Mouse (Mus musculus) hindbrain, embryonic 16.5 days (tissue): ENCODE measurements around the gene Pip4p1. TPM values are rescaled to one million over a fixed set of nuclear protein-coding genes. Genes with fewer than 3 reads are reported as not detected.
"Not testable (repeated sequence)": the region's sequence is repeated elsewhere in the genome, so short reads cannot be mapped to it uniquely, and the experiment has no call there.

Experiments
- ATAC-seq: fragments of 200-750 bp; cut with Nextera tagmentation; 2 replicates; pipeline ENCODE4 v1.8.0; 2017; ENCODE audit warnings: moderate TSS enrichment, moderate library complexity
- H3K27ac ChIP-seq: fragments of 300-500 bp; sonication (generic); 2 replicates; pipeline ENCODE4 v1.5.1; 2014; ENCODE audit warnings: low read depth, mild to moderate bottlenecking, control low read depth, low read length, moderate library complexity
- H3K27me3 ChIP-seq: fragments of 300-500 bp; sonication (generic); replicated peaks from 2 replicates; pipeline ENCODE4 v1.6.1; 2014; ENCODE audit warnings: low read length; ENCODE audit not compliant: control insufficient read depth, insufficient read depth
- H3K36me3 ChIP-seq: fragments of 300-500 bp; sonication (generic); 2 replicates; pipeline ENCODE4 v1.6.1; 2014; ENCODE audit warnings: mild to moderate bottlenecking, low read length, moderate library complexity, mixed read lengths; ENCODE audit not compliant: control insufficient read depth, insufficient read depth
- H3K4me1 ChIP-seq: fragments of 300-500 bp; sonication (generic); 2 replicates; pipeline ENCODE4 v1.6.1; 2014; ENCODE audit warnings: low read depth, low read length; ENCODE audit not compliant: control insufficient read depth, insufficient read depth
- H3K4me2 ChIP-seq: fragments of 300-500 bp; sonication (generic); 2 replicates; pipeline ENCODE4 v1.6.1; 2014; ENCODE audit warnings: mild to moderate bottlenecking, low read length, control low read depth, moderate library complexity
- H3K4me3 ChIP-seq: fragments of 300-500 bp; sonication (generic); 2 replicates; pipeline ENCODE4 v1.5.1; 2014; ENCODE audit warnings: mild to moderate bottlenecking, low read length, control low read depth, moderate library complexity
- H3K9ac ChIP-seq: fragments of 300-500 bp; sonication (generic); 2 replicates; pipeline ENCODE4 v1.6.1; 2014; ENCODE audit warnings: low read depth, mild to moderate bottlenecking, control low read depth, low read length, moderate library complexity
- H3K9me3 ChIP-seq: fragments of 300-500 bp; sonication (generic); 2 replicates; pipeline ENCODE4 v1.6.1; 2014; ENCODE audit warnings: mild to moderate bottlenecking, low read length, moderate library complexity; ENCODE audit not compliant: control insufficient read depth
- WGBS: fragments of 180-500 bp; shearing (Covaris S2); extraction: QIAGEN DNeasy Blood & Tissue Kit; methylation state at CpG from one replicate; pipeline ENCODE4 v1.1.7; 2014; 5-methylcytosine and 5-hydroxymethylcytosine counted together
- polyA plus RNA-seq: library from polyadenylated mRNA; unstranded; fragments of >200 nt; fragmentation: Nextera tagmentation; extraction: Ambion mirVana; gene quantifications from 2 replicates; pipeline ENCODE4 v1.2.1, GENCODE M21; 2015

Gene Pip4p1
- polyA plus RNA-seq, 1 experiment from 2014 or later: 104 TPM

DNA sequence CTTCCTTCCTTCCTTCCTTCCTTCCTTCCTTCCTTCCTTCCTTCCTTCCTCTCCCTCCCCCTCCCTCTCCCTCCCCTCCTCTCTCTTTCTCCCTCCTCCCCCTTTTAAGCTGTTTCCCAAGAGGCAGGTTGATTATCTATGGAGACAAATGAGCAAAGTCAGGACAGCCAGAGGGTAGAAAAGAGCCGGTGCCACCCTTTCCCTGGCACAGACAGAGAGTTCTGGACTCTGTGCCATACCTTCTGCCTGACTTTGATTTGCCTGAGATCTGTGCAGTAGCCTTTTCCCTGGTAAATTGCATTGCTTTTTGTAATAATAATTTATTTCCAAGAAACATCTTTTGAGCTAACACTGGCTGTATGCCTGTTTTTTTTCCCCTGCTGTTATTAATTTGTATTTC, 38.4 kb upstream of the Pip4p1 start:
- H3K9ac ChIP-seq: no peak overlapping the region
- H3K36me3 ChIP-seq: no peaks in the 10 kb centered on the region
- 3% methylated on average over 1 of the region's 1 CpGs for WGBS
- H3K4me2 ChIP-seq: no peak overlapping the region
- H3K4me1 ChIP-seq: no peaks in the 10 kb centered on the region
- no peak overlapping the region for H3K4me3 ChIP-seq
- no peak overlapping the region for H3K27ac ChIP-seq
- peak; percentile 72; the same call in 1 of the 2 replicates for ATAC-seq
- no peaks in the 10 kb centered on the region for H3K27me3 ChIP-seq
- no peaks in the 10 kb centered on the region for H3K9me3 ChIP-seq

DNA sequence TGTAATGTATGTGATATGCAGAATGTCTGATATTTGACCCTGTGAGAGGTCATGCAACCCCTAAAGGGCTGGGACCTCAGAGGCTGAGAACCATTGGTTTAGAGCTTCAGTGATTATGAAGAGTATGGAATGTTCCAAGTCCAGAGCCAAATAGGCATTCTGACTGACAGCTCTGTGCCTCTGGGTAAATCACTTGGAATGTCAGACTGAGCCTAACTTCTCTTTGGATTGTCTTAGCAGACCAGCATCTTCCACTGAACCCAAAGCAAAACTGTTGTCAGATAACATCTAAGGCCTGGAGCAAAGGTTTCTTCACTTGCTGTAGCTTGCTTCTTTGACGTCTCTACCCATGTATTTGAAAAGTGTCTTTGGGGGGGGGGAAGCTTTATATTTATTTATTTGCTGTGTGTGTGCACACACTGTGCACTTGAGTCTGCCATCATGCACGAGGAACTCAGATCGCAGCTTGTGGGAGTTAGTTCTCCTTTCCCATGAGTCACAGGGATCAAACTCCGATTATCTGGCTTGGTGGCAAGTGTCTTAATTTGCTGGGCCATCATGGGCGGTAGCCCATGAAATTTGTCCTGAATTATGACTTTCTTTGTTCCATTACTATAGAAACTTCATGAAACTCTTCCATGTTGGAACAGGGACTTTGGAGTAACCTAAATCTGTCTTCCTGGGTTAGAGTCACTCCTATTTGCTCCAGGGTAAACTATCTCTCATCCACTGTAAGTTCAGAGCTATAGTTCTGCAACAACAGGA, 37.7 kb upstream of the Pip4p1 start:
- Histone ChIP-seq H3K36me3 (no peaks in the 10 kb centered on the region), H3K27me3 (no peaks in the 10 kb centered on the region), H3K9ac (no peak overlapping the region), H3K4me1 (no peaks in the 10 kb centered on the region), H3K4me3 (no peak overlapping the region), H3K27ac (no peak overlapping the region), H3K4me2 (no peak overlapping the region), H3K9me3 (no peaks in the 10 kb centered on the region)
- no peak for ATAC-seq
- 76% methylated on average over 5 of the region's 5 CpGs for WGBS

DNA sequence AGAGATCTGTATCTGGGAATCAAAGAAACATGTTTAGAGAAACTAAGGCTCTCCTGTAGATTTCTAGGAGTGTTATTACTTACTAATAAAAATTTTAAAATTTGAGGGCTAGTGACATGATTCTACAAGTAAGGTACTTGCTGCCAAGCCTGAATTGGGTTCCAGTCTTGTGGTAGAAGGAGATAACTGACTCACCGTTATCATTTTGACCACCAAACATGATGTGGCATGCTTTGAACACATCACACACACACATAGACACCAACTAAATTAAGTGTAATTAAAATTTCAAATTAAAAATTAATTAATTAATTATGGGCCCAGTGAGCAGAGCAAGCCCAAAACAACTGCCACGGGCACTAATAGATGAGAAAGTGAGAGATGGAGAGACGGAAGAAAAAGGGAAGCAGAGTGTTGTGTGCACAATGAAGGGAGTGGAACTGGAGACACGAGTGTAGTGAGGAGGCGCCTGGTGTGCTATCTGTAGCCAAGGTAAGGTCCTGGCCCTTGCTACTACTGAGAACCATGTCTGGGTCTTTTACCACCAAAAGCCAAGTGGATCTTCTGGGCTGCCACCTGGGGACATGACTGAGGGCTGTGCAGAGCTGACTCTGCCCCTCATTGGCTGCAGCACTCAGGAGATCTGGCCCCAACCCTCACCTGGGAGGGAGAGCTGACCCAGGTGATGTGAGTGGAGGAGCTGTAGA, 27.8 kb upstream of the Pip4p1 start:
- ATAC-seq, H3K4me3 ChIP-seq, H3K27ac ChIP-seq, H3K9me3 ChIP-seq, H3K4me2 ChIP-seq, H3K36me3 ChIP-seq, H3K27me3 ChIP-seq, H3K4me1 ChIP-seq, H3K9ac ChIP-seq: not testable (repeated sequence)
- WGBS: 85% methylated on average over 5 of the region's 5 CpGs

DNA sequence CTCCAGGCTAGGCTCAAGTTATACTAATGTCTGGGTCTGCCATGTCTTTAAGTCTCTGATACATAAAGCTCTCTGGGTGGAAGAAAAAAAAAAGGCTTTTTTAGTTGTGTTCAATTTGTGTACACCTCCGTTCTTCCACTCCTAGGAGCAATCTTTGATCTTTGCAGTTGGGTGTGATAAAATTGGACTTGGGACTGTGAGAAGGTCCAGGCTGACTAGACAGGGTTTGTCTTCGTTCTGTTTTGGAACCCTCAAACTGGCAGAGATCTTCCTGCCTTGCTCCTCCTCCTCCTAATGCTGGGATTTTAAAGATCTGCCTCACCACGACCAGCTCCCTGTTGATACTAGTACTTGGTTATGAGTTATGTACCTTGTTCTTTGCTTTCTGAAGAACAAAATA, 26.5 kb upstream of the Pip4p1 start:
- 84% methylated on average over 3 of the region's 3 CpGs for WGBS

DNA sequence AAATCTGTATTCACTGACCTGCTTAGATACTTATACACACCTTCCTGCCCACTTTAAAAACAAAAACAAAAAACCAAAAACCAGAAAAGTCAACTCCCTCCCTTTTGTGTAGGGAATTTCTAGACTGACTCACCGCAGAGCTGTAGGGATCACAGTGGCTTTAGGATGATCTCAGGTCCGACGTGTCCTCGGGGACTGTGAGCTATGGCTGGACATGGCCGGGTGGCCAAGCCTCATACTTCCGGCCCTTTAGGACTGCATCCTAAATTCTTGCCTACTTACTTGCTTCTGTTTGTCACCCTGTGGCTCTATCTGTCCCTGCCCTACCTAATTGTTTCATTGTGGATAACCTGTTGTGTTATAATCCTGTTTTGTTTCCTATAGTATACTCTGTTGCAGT, 26.1 kb upstream of the Pip4p1 start:
- H3K9ac ChIP-seq, H3K27ac ChIP-seq, H3K4me3 ChIP-seq, H3K4me1 ChIP-seq, H3K36me3 ChIP-seq, H3K27me3 ChIP-seq, ATAC-seq, H3K9me3 ChIP-seq, H3K4me2 ChIP-seq: not testable (repeated sequence)
- WGBS: 79% methylated on average over 6 of the region's 6 CpGs

More for the DNA sequence above, 26.5 kb upstream of the Pip4p1 start:
- H3K27ac ChIP-seq, H3K4me3 ChIP-seq, H3K27me3 ChIP-seq, H3K36me3 ChIP-seq, H3K4me2 ChIP-seq, H3K4me1 ChIP-seq, ATAC-seq, H3K9ac ChIP-seq, H3K9me3 ChIP-seq: not testable (repeated sequence)

DNA sequence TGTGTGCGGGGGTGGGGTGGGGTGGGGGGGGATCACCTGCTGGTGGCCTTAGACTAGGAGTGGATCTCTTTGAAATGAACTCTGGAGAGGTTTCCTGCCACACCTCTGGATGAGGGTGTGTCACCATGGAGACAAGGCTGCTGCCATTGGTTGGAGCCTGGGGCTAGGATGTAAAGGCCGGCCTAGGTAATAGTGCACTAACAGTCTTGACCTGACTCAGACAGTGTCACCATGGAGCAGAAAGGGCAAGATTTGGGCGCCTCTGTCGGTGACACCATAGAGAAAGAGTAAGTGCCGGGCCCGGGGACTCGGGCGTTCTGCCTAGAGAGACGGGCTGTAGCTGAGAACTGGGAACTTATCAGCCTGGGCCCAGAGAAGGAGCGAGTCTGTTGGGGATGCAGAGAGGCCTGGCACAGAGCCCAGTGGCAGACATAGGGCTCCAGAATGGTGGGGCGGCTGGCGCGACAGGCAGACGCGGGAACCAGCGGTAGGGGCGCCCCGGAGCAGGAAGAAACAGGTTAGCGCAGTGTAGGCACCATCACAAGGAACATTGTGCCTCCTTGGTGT, 25.4 kb upstream of the Pip4p1 start, which contains the start of gene Pnp2:
Gene Pnp2, plus strand, starts transcription at position 51 of the 567 bp plus-strand sequence.
- ATAC-seq: peak; percentile 94
- 9% methylated on average over 19 of the region's 19 CpGs for WGBS
- H3K4me2 ChIP-seq: peak within 1 kb of the TSS; percentile 44
- H3K27ac ChIP-seq, H3K9me3 ChIP-seq, H3K36me3 ChIP-seq, H3K27me3 ChIP-seq, H3K4me1 ChIP-seq: not testable (repeated sequence)
- 0 out of 2 replicates have a peak within 1 kb of the TSS, but pooled peaks have one; percentile 11 for H3K4me3 ChIP-seq
- H3K9ac ChIP-seq: peak within 1 kb of the TSS; percentile 14; the same call in 1 of the 2 replicates

DNA sequence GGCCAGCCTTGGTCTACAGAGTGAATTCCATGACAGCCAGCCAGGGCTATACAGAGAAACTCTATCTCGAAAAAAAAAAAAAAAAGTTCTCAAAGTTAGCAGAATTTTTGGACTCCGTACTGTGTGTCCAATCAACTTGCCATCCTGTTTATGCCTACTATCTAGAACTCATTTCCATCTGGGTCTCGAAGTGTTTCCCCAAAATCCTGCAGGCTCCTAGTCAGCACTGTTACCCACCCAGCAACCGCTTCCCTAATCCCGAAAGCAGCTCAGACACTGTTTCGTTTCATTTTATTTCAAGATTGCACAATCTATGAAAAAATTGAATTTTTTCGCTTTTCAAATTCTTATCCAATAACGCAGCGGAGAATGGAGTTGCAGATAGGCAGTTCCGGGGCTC, 24.8 kb upstream of the Pip4p1 start:
- no peak overlapping the region for H3K4me2 ChIP-seq
- no peak for ATAC-seq
- no peak overlapping the region for H3K4me3 ChIP-seq
- no peaks in the 10 kb centered on the region for H3K9me3 ChIP-seq
- H3K36me3 ChIP-seq: 0 out of 2 replicates have a peak, but pooled peaks cover 3% of the 10 kb centered on the region
- no peaks in the 10 kb centered on the region for H3K27me3 ChIP-seq
- WGBS: 90% methylated on average over 10 of the region's 10 CpGs
- H3K9ac ChIP-seq: no peak overlapping the region
- H3K4me1 ChIP-seq: no peaks in the 10 kb centered on the region
- no peak overlapping the region for H3K27ac ChIP-seq

DNA sequence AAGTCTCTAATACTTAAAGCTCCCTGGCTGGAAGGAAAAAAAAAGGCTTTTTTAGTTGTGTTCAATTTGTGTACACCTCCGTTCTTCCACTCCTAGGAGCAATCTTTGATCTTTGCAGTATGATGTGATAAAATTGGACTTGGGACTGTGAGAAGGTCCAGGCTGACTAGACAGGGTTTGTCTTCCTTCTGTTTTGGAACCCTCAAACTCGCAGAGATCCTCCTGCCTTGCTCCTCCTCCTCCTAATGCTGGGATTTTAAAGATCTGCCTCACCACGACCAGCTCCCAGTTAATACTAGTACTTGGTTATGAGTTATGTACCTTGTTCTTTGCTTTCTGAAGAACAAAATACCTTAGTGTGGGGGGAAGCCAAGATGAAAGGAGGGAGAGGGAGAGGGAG, 14.9 kb upstream of the Pip4p1 start:
- H3K27me3 ChIP-seq, H3K9me3 ChIP-seq, H3K36me3 ChIP-seq, H3K27ac ChIP-seq, H3K4me1 ChIP-seq, ATAC-seq: not testable (repeated sequence)
- H3K9ac ChIP-seq: peak overlapping the region; percentile 61
- peak overlapping the region; percentile 59 for H3K4me2 ChIP-seq
- WGBS: 26% methylated on average over 3 of the region's 3 CpGs
- H3K4me3 ChIP-seq: peak overlapping the region; percentile 48

DNA sequence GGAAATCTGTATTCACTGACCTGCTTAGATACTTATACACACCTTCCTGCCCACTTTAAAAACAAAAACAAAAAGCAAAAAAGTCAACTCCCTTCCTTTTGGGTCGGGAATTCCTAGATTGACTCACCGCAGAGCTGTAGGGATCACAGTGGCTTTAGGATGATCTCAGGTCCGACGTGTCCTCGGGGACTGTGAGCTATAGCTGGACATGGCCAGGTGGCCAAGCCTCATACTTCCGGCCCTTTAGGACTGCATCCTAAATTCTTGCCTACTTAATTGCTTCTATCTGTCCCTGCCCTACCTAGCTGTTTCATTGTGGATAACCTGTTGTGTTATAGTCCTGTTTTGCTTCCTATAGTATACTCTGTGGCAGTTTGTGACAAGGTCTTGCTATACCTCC, 14.4 kb upstream of the Pip4p1 start:
- peak overlapping the region; percentile 79 for H3K27ac ChIP-seq
- not testable (repeated sequence) for H3K36me3 ChIP-seq, ATAC-seq, H3K4me1 ChIP-seq, H3K27me3 ChIP-seq, H3K9me3 ChIP-seq
- H3K9ac ChIP-seq: peak overlapping the region; percentile 61
- WGBS: 13% methylated on average over 6 of the region's 6 CpGs
- peak overlapping the region; percentile 48 for H3K4me3 ChIP-seq
- peak overlapping the region; percentile 59 for H3K4me2 ChIP-seq
